Comparison of ENCODE assay signal across 27 mouse cellular contexts in genomic region chr17:27625455-27626251, GRCm38 (mm10). TPM values are rescaled to one million over a fixed set of nuclear protein-coding genes. Genes with fewer than 3 reads are reported as not detected.
DNase-seq lines count a peak whose midpoint lies in the region; ATAC-seq lines count a peak whose summit lies in the region.
"Had no signal": no experiment of that assay in that cellular context is flagged by ENCODE, and none has a peak within 500 bp of the region (broad histone marks: within the 10 kb centered on the region; RNA-seq: fewer than 3 reads in every experiment).

No protein-coding gene starts in this region.

- peaks cover 12% of the 10 kb centered on the region for H3K36me3 ChIP-seq in hindbrain, embryonic 12.5 days
- no peaks in the 10 kb centered on the region for H3K36me3 ChIP-seq in hindbrain, embryonic 11.5 days (ENCODE audit: control insufficient read depth, insufficient read depth, low read length)
- H3K36me3 ChIP-seq in midbrain, embryonic 10.5 days: peaks cover 19% of the 10 kb centered on the region
- H3K36me3 ChIP-seq in midbrain, embryonic 14.5 days (ENCODE audit: control insufficient read depth, insufficient read depth, low read length): peaks cover 10% of the 10 kb centered on the region
- H3K36me3 ChIP-seq in hindbrain, embryonic 16.5 days (ENCODE audit: control insufficient read depth, insufficient read depth, low read length): peaks cover 10% of the 10 kb centered on the region

- H3K27ac ChIP-seq in hindbrain, embryonic 12.5 days: peak overlapping the region; percentile 0; the same call in 1 of the 2 replicates
- no peak overlapping the region for H3K27ac ChIP-seq in hindbrain, embryonic 11.5 days (ENCODE audit: low read depth, low read length)
- 0 out of 2 replicates have a peak overlapping the region, but pooled peaks have one; percentile 17 for H3K27ac ChIP-seq in midbrain, embryonic 10.5 days (replicated peaks)
- H3K27ac ChIP-seq in midbrain, embryonic 14.5 days (replicated peaks; ENCODE audit: low read depth, low read length): no peak overlapping the region
- H3K27ac ChIP-seq in hindbrain, embryonic 16.5 days (ENCODE audit: low read depth, low read length): peak overlapping the region; percentile 9; the same call in 1 of the 2 replicates
- H3K27ac ChIP-seq: heart, adult 2 months; left cerebral cortex, adult 2 months; limb, embryonic 10.5 days; liver, embryonic 13.5 days; lung, embryonic 15.5 days had no signal

- peaks cover 20% of the 10 kb centered on the region for H3K4me1 ChIP-seq in hindbrain, embryonic 12.5 days
- H3K4me1 ChIP-seq in hindbrain, embryonic 11.5 days (replicated peaks; ENCODE audit: control insufficient read depth, insufficient read depth, low read length): peaks cover 4% of the 10 kb centered on the region; the same call in 1 of the 2 replicates
- peaks cover 50% of the 10 kb centered on the region for H3K4me1 ChIP-seq in midbrain, embryonic 10.5 days
- H3K4me1 ChIP-seq in midbrain, embryonic 14.5 days (ENCODE audit: control insufficient read depth, insufficient read depth, low read length): peaks cover 18% of the 10 kb centered on the region
- peaks cover 11% of the 10 kb centered on the region for H3K4me1 ChIP-seq in hindbrain, embryonic 16.5 days (ENCODE audit: control insufficient read depth, insufficient read depth, low read depth, low read length)

- no peak overlapping the region for H3K4me2 ChIP-seq in hindbrain, embryonic 12.5 days (replicated peaks)
- H3K4me2 ChIP-seq in hindbrain, embryonic 11.5 days (replicated peaks; ENCODE audit: low read depth, low read length): no peak overlapping the region
- H3K4me2 ChIP-seq in midbrain, embryonic 14.5 days (ENCODE audit: low read length): no peak overlapping the region
- H3K4me2 ChIP-seq in hindbrain, embryonic 16.5 days (ENCODE audit: low read length): no peak overlapping the region
- H3K4me2 ChIP-seq: forebrain, embryonic 13.5 days; liver, embryonic 13.5 days; lung, embryonic 15.5 days had no signal

- ATAC-seq in hindbrain, embryonic 12.5 days (ENCODE audit: low FRiP score): no peak
- ATAC-seq in hindbrain, embryonic 11.5 days (ENCODE audit: low FRiP score): no peak
- ATAC-seq in midbrain, embryonic 14.5 days (ENCODE audit: low FRiP score, low TSS enrichment): no peak
- no peak for ATAC-seq in hindbrain, embryonic 16.5 days
- no peak for ATAC-seq in CD4-positive, CD25-positive, alpha-beta regulatory T cell, adult 4 months
- ATAC-seq: forebrain, embryonic 13.5 days; Patski had no signal

- no peak overlapping the region for H3K4me3 ChIP-seq in hindbrain, embryonic 12.5 days
- H3K4me3 ChIP-seq in hindbrain, embryonic 11.5 days (ENCODE audit: low read depth, low read length): no peak overlapping the region
- no peak overlapping the region for H3K4me3 ChIP-seq in midbrain, embryonic 10.5 days
- H3K4me3 ChIP-seq in midbrain, embryonic 14.5 days (replicated peaks; ENCODE audit: low read depth, low read length): no peak overlapping the region
- H3K4me3 ChIP-seq in hindbrain, embryonic 16.5 days (ENCODE audit: low read length): no peak overlapping the region
- H3K4me3 ChIP-seq: forebrain, embryonic 13.5 days; heart, adult 2 months; left cerebral cortex, adult 2 months; limb, embryonic 10.5 days; liver, embryonic 13.5 days; lung, embryonic 15.5 days; myocyte had no signal

- no peak for DNase-seq in hindbrain, embryonic 11.5 days (ENCODE audit: low spot score)
- DNase-seq in midbrain, embryonic 10.5 days (ENCODE audit: low spot score): no peak
- no peak for DNase-seq in midbrain, embryonic 14.5 days
- peak; percentile 67 for DNase-seq in ES-CJ7 (ENCODE audit: low read depth, low spot score)
- DNase-seq in cerebellum, adult 8-10 months: no peak
- DNase-seq: adrenal gland, postnatal 25 days; cerebellum, postnatal 25 days; embryo, embryonic 11 days; gastrocnemius, postnatal 14 days; heart, adult 2 months; kidney, adult 9 months; kidney, postnatal 25 days; liver, embryonic 13.5 days; lung, postnatal 4 days; right cerebral cortex, postnatal 25 days; thymus, postnatal 14 days had no signal

- no peaks in the 10 kb centered on the region for H3K27me3 ChIP-seq in hindbrain, embryonic 12.5 days
- H3K27me3 ChIP-seq in hindbrain, embryonic 11.5 days (ENCODE audit: control insufficient read depth, insufficient read depth, low read length): no peaks in the 10 kb centered on the region
- H3K27me3 ChIP-seq in midbrain, embryonic 10.5 days (ENCODE audit: low read depth, poor library complexity, severe bottlenecking): no peaks in the 10 kb centered on the region
- H3K27me3 ChIP-seq in midbrain, embryonic 14.5 days (ENCODE audit: control insufficient read depth, insufficient read depth, low read length): no peaks in the 10 kb centered on the region
- no peaks in the 10 kb centered on the region for H3K27me3 ChIP-seq in hindbrain, embryonic 16.5 days (replicated peaks; ENCODE audit: control insufficient read depth, insufficient read depth, low read length)
- H3K27me3 ChIP-seq: forebrain, embryonic 13.5 days; liver, embryonic 13.5 days; lung, embryonic 15.5 days; Patski had no signal

- H3K9ac ChIP-seq in hindbrain, embryonic 12.5 days: no peak overlapping the region
- no peak overlapping the region for H3K9ac ChIP-seq in hindbrain, embryonic 11.5 days (ENCODE audit: low read depth, low read length)
- H3K9ac ChIP-seq in midbrain, embryonic 14.5 days (replicated peaks; ENCODE audit: low read length): no peak overlapping the region
- H3K9ac ChIP-seq in hindbrain, embryonic 16.5 days (ENCODE audit: low read depth, low read length): no peak overlapping the region
- H3K9ac ChIP-seq: liver, embryonic 13.5 days; lung, embryonic 15.5 days had no signal

- WGBS in hindbrain, embryonic 12.5 days: 39% methylated on average over 7 of the region's 7 CpGs
- WGBS in hindbrain, embryonic 11.5 days: 40% methylated on average over 7 of the region's 7 CpGs
- 31% methylated on average over 7 of the region's 7 CpGs for WGBS in midbrain, embryonic 10.5 days
- WGBS in midbrain, embryonic 14.5 days: 36% methylated on average over 7 of the region's 7 CpGs
- 43% methylated on average over 7 of the region's 7 CpGs for WGBS in hindbrain, embryonic 16.5 days

- H3K9me3 ChIP-seq in hindbrain, embryonic 12.5 days (replicated peaks): no peaks in the 10 kb centered on the region
- H3K9me3 ChIP-seq in hindbrain, embryonic 11.5 days (ENCODE audit: control insufficient read depth, low read length): no peaks in the 10 kb centered on the region
- no peaks in the 10 kb centered on the region for H3K9me3 ChIP-seq in midbrain, embryonic 10.5 days (replicated peaks)
- H3K9me3 ChIP-seq in midbrain, embryonic 14.5 days (ENCODE audit: control insufficient read depth, low read length): no peaks in the 10 kb centered on the region
- H3K9me3 ChIP-seq in hindbrain, embryonic 16.5 days (ENCODE audit: control insufficient read depth, low read length): no peaks in the 10 kb centered on the region
- H3K9me3 ChIP-seq: forebrain, embryonic 13.5 days; limb, embryonic 10.5 days; liver, embryonic 13.5 days; lung, embryonic 15.5 days had no signal

RNA-seq across cellular contexts. Expression of gene Nudt3, which starts 2.4 kb away (rescaled TPM):
- polyA plus RNA-seq in hindbrain, embryonic 12.5 days (2016; fragmentation: Nextera tagmentation; extraction: Ambion mirVana): 199 and 204 TPM in 2 replicates
- polyA plus RNA-seq in hindbrain, embryonic 11.5 days (2014; fragmentation: Nextera tagmentation; extraction: Ambion mirVana): 53.3 and 61.2 TPM in 2 replicates
- 90.0 and 109 TPM in 2 replicates for polyA plus RNA-seq in midbrain, embryonic 10.5 days (2016; fragmentation: Nextera tagmentation; extraction: Ambion mirVana)
- polyA plus RNA-seq in midbrain, embryonic 14.5 days (2014; fragmentation: Nextera tagmentation; extraction: Ambion mirVana): 117 and 224 TPM in 2 replicates
- 253 and 269 TPM in 2 replicates for polyA plus RNA-seq in hindbrain, embryonic 16.5 days (2015; fragmentation: Nextera tagmentation; extraction: Ambion mirVana)
- 10 to 100 TPM; 14.5 to 27.5 TPM for polyA plus RNA-seq in CD4-positive, CD25-positive, alpha-beta regulatory T cell, adult 4 months (2017; shearing (Covaris generic))

RNA-seq across cellular contexts. Expression of gene RPS10-NUDT3, which starts 9.4 kb away (rescaled TPM):
- polyA plus RNA-seq in hindbrain, embryonic 12.5 days (2016; fragmentation: Nextera tagmentation; extraction: Ambion mirVana): not detected in 2 replicates
- not detected in 2 replicates for polyA plus RNA-seq in hindbrain, embryonic 11.5 days (2014; fragmentation: Nextera tagmentation; extraction: Ambion mirVana)
- polyA plus RNA-seq in midbrain, embryonic 10.5 days (2016; fragmentation: Nextera tagmentation; extraction: Ambion mirVana): not detected in 2 replicates
- polyA plus RNA-seq in midbrain, embryonic 14.5 days (2014; fragmentation: Nextera tagmentation; extraction: Ambion mirVana): not detected in 2 replicates
- polyA plus RNA-seq in hindbrain, embryonic 16.5 days (2015; fragmentation: Nextera tagmentation; extraction: Ambion mirVana): not detected in 2 replicates
- not detected for polyA plus RNA-seq in CD4-positive, CD25-positive, alpha-beta regulatory T cell, adult 4 months (2017; shearing (Covaris generic))
- polyA plus RNA-seq: forebrain, embryonic 13.5 days; heart, adult 2 months; heart, embryonic 16.5 days; limb, embryonic 10.5 days; liver, embryonic 13.5 days; lung, embryonic 15.5 days; myocyte; testis, adult 2 months had no signal

RNA-seq across cellular contexts. Expression of gene Rps10, which starts 10.8 kb away (rescaled TPM):
- polyA plus RNA-seq in hindbrain, embryonic 12.5 days (2016; fragmentation: Nextera tagmentation; extraction: Ambion mirVana): 618 and 712 TPM in 2 replicates
- 817 and 827 TPM in 2 replicates for polyA plus RNA-seq in hindbrain, embryonic 11.5 days (2014; fragmentation: Nextera tagmentation; extraction: Ambion mirVana)
- 731 and 876 TPM in 2 replicates for polyA plus RNA-seq in midbrain, embryonic 10.5 days (2016; fragmentation: Nextera tagmentation; extraction: Ambion mirVana)
- polyA plus RNA-seq in midbrain, embryonic 14.5 days (2014; fragmentation: Nextera tagmentation; extraction: Ambion mirVana): 563 and 615 TPM in 2 replicates
- 404 and 408 TPM in 2 replicates for polyA plus RNA-seq in hindbrain, embryonic 16.5 days (2015; fragmentation: Nextera tagmentation; extraction: Ambion mirVana)
- polyA plus RNA-seq in CD4-positive, CD25-positive, alpha-beta regulatory T cell, adult 4 months (2017; shearing (Covaris generic)): 1,000 to 10,000 TPM; 1,603 to 1,674 TPM

RNA-seq across cellular contexts. Expression of gene Pacsin1, which starts 29.7 kb away (rescaled TPM):
- polyA plus RNA-seq in hindbrain, embryonic 12.5 days (2016; fragmentation: Nextera tagmentation; extraction: Ambion mirVana): 11.0 and 13.4 TPM in 2 replicates
- 3.5 and 3.7 TPM in 2 replicates for polyA plus RNA-seq in hindbrain, embryonic 11.5 days (2014; fragmentation: Nextera tagmentation; extraction: Ambion mirVana)
- polyA plus RNA-seq in midbrain, embryonic 10.5 days (2016; fragmentation: Nextera tagmentation; extraction: Ambion mirVana): 3.1 and 3.3 TPM in 2 replicates
- 33.0 and 42.1 TPM in 2 replicates for polyA plus RNA-seq in midbrain, embryonic 14.5 days (2014; fragmentation: Nextera tagmentation; extraction: Ambion mirVana)
- 67.0 and 77.9 TPM in 2 replicates for polyA plus RNA-seq in hindbrain, embryonic 16.5 days (2015; fragmentation: Nextera tagmentation; extraction: Ambion mirVana)
- polyA plus RNA-seq in CD4-positive, CD25-positive, alpha-beta regulatory T cell, adult 4 months (2017; shearing (Covaris generic)): 10 to 100 TPM; 36.5 to 37.2 TPM

Comparison
In these comparisons a context has a peak if more than half of its experiments do, and no peak if none do; other contexts are left out.
1. H3K27ac ChIP-seq: peak in hindbrain, embryonic 12.5 days (single experiment), midbrain, embryonic 10.5 days (single experiment) and hindbrain, embryonic 16.5 days (single experiment); none in hindbrain, embryonic 11.5 days (single experiment) and midbrain, embryonic 14.5 days (single experiment).